Comparison of ENCODE assay signal across 12 mouse cellular contexts in the genomic region with DNA sequence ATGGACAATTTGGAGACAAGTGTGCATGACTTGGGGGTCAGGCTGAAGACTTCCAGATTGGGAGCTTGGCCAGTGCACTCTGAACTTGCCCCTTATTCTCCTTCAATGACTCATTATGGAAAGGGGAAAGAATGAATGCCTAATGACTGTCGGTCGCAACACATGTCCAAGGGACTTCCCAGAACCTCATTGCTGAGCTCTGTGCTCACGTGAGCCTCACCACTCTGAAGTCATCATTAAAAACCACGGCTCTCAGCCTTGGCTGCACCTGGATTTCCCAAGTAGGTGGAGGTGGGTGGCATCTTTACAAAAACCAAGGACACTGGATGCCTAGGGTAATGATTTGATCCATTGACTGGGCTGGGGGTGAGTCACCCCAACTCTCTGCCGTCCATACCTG. TPM values are rescaled to one million over a fixed set of nuclear protein-coding genes. Genes with fewer than 3 reads are reported as not detected.
DNase-seq lines count a peak whose midpoint lies in the region; ATAC-seq and TF ChIP-seq lines count a peak whose summit lies in the region.
"Had no signal": no experiment of that assay in that cellular context is flagged by ENCODE, and none has a peak within 500 bp of the region (broad histone marks: within the 10 kb centered on the region; RNA-seq: fewer than 3 reads in every experiment).

No protein-coding gene starts in this region.

- H3K4me2 ChIP-seq in lung, embryonic 14.5 days: no peak overlapping the region
- H3K4me2 ChIP-seq in intestine, embryonic 15.5 days (replicated peaks): no peak overlapping the region; the same call in 1 of the 2 replicates
- H3K4me2 ChIP-seq in stomach, postnatal 0 days (replicated peaks; ENCODE audit: low read depth): no peak overlapping the region
- H3K4me2 ChIP-seq: heart, embryonic 12.5 days had no signal

- H3K36me3 ChIP-seq in lung, embryonic 14.5 days (ENCODE audit: insufficient read depth): no peaks in the 10 kb centered on the region
- H3K36me3 ChIP-seq in intestine, embryonic 15.5 days: no peaks in the 10 kb centered on the region
- no peaks in the 10 kb centered on the region for H3K36me3 ChIP-seq in stomach, postnatal 0 days (ENCODE audit: control insufficient read depth, insufficient read depth, low read length)
- H3K36me3 ChIP-seq: heart, embryonic 12.5 days had no signal

- H3K27ac ChIP-seq in lung, embryonic 14.5 days (ENCODE audit: low read depth): peak overlapping the region; percentile 97; the same call in 1 of the 2 replicates
- peak overlapping the region; percentile 90 for H3K27ac ChIP-seq in intestine, embryonic 15.5 days
- peak overlapping the region; percentile 78 for H3K27ac ChIP-seq in stomach, postnatal 0 days (replicated peaks)

- no peaks in the 10 kb centered on the region for H3K27me3 ChIP-seq in lung, embryonic 14.5 days (ENCODE audit: insufficient read depth, low read length)
- no peaks in the 10 kb centered on the region for H3K27me3 ChIP-seq in intestine, embryonic 15.5 days (replicated peaks)
- H3K27me3 ChIP-seq in stomach, postnatal 0 days (ENCODE audit: control insufficient read depth, insufficient read depth, low read length): no peaks in the 10 kb centered on the region
- H3K27me3 ChIP-seq: heart, embryonic 12.5 days had no signal

- peaks cover 33% of the 10 kb centered on the region for H3K4me1 ChIP-seq in lung, embryonic 14.5 days (ENCODE audit: insufficient read depth)
- H3K4me1 ChIP-seq in intestine, embryonic 15.5 days (replicated peaks): peaks cover 30% of the 10 kb centered on the region
- H3K4me1 ChIP-seq in stomach, postnatal 0 days (replicated peaks; ENCODE audit: control insufficient read depth, insufficient read depth): 0 out of 2 replicates have a peak, but pooled peaks cover 7% of the 10 kb centered on the region

- no peak overlapping the region for H3K9ac ChIP-seq in lung, embryonic 14.5 days
- no peak overlapping the region for H3K9ac ChIP-seq in intestine, embryonic 15.5 days
- H3K9ac ChIP-seq in stomach, postnatal 0 days (ENCODE audit: low read length): no peak overlapping the region
- H3K9ac ChIP-seq: forebrain, postnatal 0 days; heart, embryonic 12.5 days had no signal

- no peak for DNase-seq in lung, embryonic 14.5 days
- no peak for DNase-seq in lung, postnatal 36 days
- DNase-seq in NIH3T3 (ENCODE audit: low read depth): peak; percentile 70
- DNase-seq in stomach, postnatal 0 days (ENCODE audit: low spot score): no peak
- DNase-seq in cerebellum, adult 11-12 months: no peak
- DNase-seq in thymus, postnatal 4 days: no peak
- DNase-seq: cerebellum, adult 9-11 months; forebrain, postnatal 0 days; gastrocnemius, postnatal 10 days; kidney, adult 8-10 months had no signal

- H3K9me3 ChIP-seq in lung, embryonic 14.5 days (ENCODE audit: low read depth, low read length): no peaks in the 10 kb centered on the region
- H3K9me3 ChIP-seq in intestine, embryonic 15.5 days: no peaks in the 10 kb centered on the region
- no peaks in the 10 kb centered on the region for H3K9me3 ChIP-seq in stomach, postnatal 0 days (ENCODE audit: control insufficient read depth, low read length)

- TF ChIP-seq EP300 in stomach, postnatal 0 days (optimal IDR thresholded peaks at IDR 0.05): no peak

- TF ChIP-seq CTCF in lung, embryonic 14.5 days (IDR thresholded peaks at IDR 0.05; ENCODE audit: low read depth): no peak
- TF ChIP-seq CTCF in stomach, postnatal 0 days (IDR thresholded peaks at IDR 0.05; ENCODE audit: low read depth): no peak

- H3K4me3 ChIP-seq in lung, embryonic 14.5 days (ENCODE audit: low read depth, low read length): no peak overlapping the region
- no peak overlapping the region for H3K4me3 ChIP-seq in intestine, embryonic 15.5 days (replicated peaks)
- no peak overlapping the region for H3K4me3 ChIP-seq in stomach, postnatal 0 days (ENCODE audit: low read depth, low read length)
- H3K4me3 ChIP-seq: heart, embryonic 12.5 days had no signal

- 88% methylated on average over 5 of the region's 5 CpGs for WGBS in lung, embryonic 14.5 days
- 86% methylated on average over 5 of the region's 5 CpGs for WGBS in intestine, embryonic 15.5 days
- 61% methylated on average over 5 of the region's 5 CpGs for WGBS in stomach, postnatal 0 days

- no peak for ATAC-seq in lung, embryonic 14.5 days (ENCODE audit: insufficient read depth)
- no peak for ATAC-seq in intestine, embryonic 15.5 days
- no peak for ATAC-seq in stomach, postnatal 0 days (ENCODE audit: low FRiP score, low TSS enrichment)
- ATAC-seq: forebrain, postnatal 0 days had no signal

RNA-seq across cellular contexts. Expression of gene Lactb, which starts 14.8 kb away (rescaled TPM):
- 8.7 and 9.8 TPM in 2 replicates for polyA plus RNA-seq in lung, embryonic 14.5 days (2014; fragmentation: Nextera tagmentation; extraction: Ambion mirVana)
- polyA plus RNA-seq in intestine, embryonic 15.5 days (2015; fragmentation: Nextera tagmentation; extraction: Ambion mirVana): 7.2 and 8.2 TPM in 2 replicates
- polyA plus RNA-seq in stomach, postnatal 0 days (2015; fragmentation: Nextera tagmentation; extraction: Ambion mirVana): 11.8 and 12.2 TPM in 2 replicates

RNA-seq across cellular contexts. Expression of gene Rps27l, which starts 44.2 kb away (rescaled TPM):
- polyA plus RNA-seq in lung, embryonic 14.5 days (2014; fragmentation: Nextera tagmentation; extraction: Ambion mirVana): 656 and 719 TPM in 2 replicates
- polyA plus RNA-seq in intestine, embryonic 15.5 days (2015; fragmentation: Nextera tagmentation; extraction: Ambion mirVana): 830 and 881 TPM in 2 replicates
- 768 and 843 TPM in 2 replicates for polyA plus RNA-seq in stomach, postnatal 0 days (2015; fragmentation: Nextera tagmentation; extraction: Ambion mirVana)

RNA-seq across cellular contexts. Expression of gene Tpm1, which starts 59.2 kb away (rescaled TPM):
- 635 and 725 TPM in 2 replicates for polyA plus RNA-seq in lung, embryonic 14.5 days (2014; fragmentation: Nextera tagmentation; extraction: Ambion mirVana)
- polyA plus RNA-seq in intestine, embryonic 15.5 days (2015; fragmentation: Nextera tagmentation; extraction: Ambion mirVana): 994 and 1,099 TPM in 2 replicates
- 1,738 and 2,538 TPM in 2 replicates for polyA plus RNA-seq in stomach, postnatal 0 days (2015; fragmentation: Nextera tagmentation; extraction: Ambion mirVana)
